Mouse (Mus musculus): ENCODE results near the gene Dhx9. TPM values are rescaled to one million over a fixed set of nuclear protein-coding genes. Genes with fewer than 3 reads are reported as not detected.

Dhx9 gene
- total RNA-seq, 2 experiments from 2014 or later: 127 to 134 TPM

Other genes starting within 250 kb of the Dhx9 start
- gene Lamc1, start 154.9 kb downstream of the Dhx9 start, total RNA-seq (2021): 10 to 100 TPM; 42.6 to 44.3 TPM
- gene Shcbp1l, start 62.5 kb downstream of the Dhx9 start, total RNA-seq (2021): 1 to 10 TPM; 2.7 to 3.2 TPM
- gene Npl, start 62.4 kb upstream of the Dhx9 start, total RNA-seq (2021): 1 to 10 TPM; 5.8 to 5.9 TPM
- gene Rgs8, start 165.4 kb upstream of the Dhx9 start, total RNA-seq (2021): 10 to 100 TPM; 24.3 to 34.0 TPM

All from left cerebral cortex, postnatal 10 days (tissue).